Mouse (Mus musculus): ENCODE data around the gene Hdac1. TPM values are rescaled to one million over a fixed set of nuclear protein-coding genes. Genes with fewer than 3 reads are reported as not detected.

Hdac1 gene
- polyA plus RNA-seq, 1 experiment from 2014 or later = 234 TPM

GRCm38 (mm10) chr4:129518519-129518918, 24.0 kb downstream of the Hdac1 start:
- Histone ChIP-seq H3K27me3 (ENCODE audit: control insufficient read depth, insufficient read depth, low read length) (no peaks in the 10 kb centered on the region), H3K27ac (ENCODE audit: low read depth, low read length) (no peak overlapping the region), H3K4me1 (ENCODE audit: control insufficient read depth, insufficient read depth, low read length) (peaks cover 7% of the 10 kb centered on the region; the same call in 1 of the 2 replicates), H3K4me3 (ENCODE audit: low read depth, low read length) (no peak overlapping the region), H3K9ac (ENCODE audit: low read length) (no peak overlapping the region), H3K9me3 (ENCODE audit: control insufficient read depth, low read length) (no peaks in the 10 kb centered on the region), H3K36me3 (ENCODE audit: control insufficient read depth, insufficient read depth, low read length) (peaks cover 27% of the 10 kb centered on the region), H3K4me2 (no peak overlapping the region)
- DNase-seq (ENCODE audit: low spot score, missing footprints) = no peak
- ATAC-seq (ENCODE audit: low FRiP score) = no peak
- whole genome bisulfite sequencing = 88% methylated on average over 8 of the region's 8 CpGs

- H3K4me1 ChIP-seq (ENCODE audit: control insufficient read depth, insufficient read depth, low read length) = peaks cover 15% of the 10 kb centered on the region; the same call in 1 of the 2 replicates
- no peaks in the 10 kb centered on the region for H3K9me3 ChIP-seq (ENCODE audit: control insufficient read depth, low read length)
- H3K4me3 ChIP-seq (ENCODE audit: low read depth, low read length) = no peak overlapping the region
- no peak overlapping the region for H3K4me2 ChIP-seq
- 63% methylated on average over 2 of the region's 2 CpGs for WGBS
- no peaks in the 10 kb centered on the region for H3K27me3 ChIP-seq (ENCODE audit: control insufficient read depth, insufficient read depth, low read length)
- no peak overlapping the region for H3K27ac ChIP-seq (ENCODE audit: low read depth, low read length)
- DNase-seq (ENCODE audit: low spot score, missing footprints) (no peak), ATAC-seq (ENCODE audit: low FRiP score) (no peak)
- peaks cover 13% of the 10 kb centered on the region for H3K36me3 ChIP-seq (ENCODE audit: control insufficient read depth, insufficient read depth, low read length)
- H3K9ac ChIP-seq (ENCODE audit: low read length) = no peak overlapping the region
These were observed 25.6 kb downstream of the Hdac1 start for GRCm38 (mm10) chr4:129516925-129517324.

GRCm38 (mm10) chr4:129514300-129514898, 28.1 kb downstream of the Hdac1 start:
- peak overlapping the region; percentile 92 for H3K4me3 ChIP-seq (ENCODE audit: low read depth, low read length)
- peaks cover 30% of the 10 kb centered on the region for H3K4me1 ChIP-seq (ENCODE audit: control insufficient read depth, insufficient read depth, low read length)
- no peaks in the 10 kb centered on the region for H3K27me3 ChIP-seq (ENCODE audit: control insufficient read depth, insufficient read depth, low read length)
- peak; percentile 33 for ATAC-seq (ENCODE audit: low FRiP score)
- H3K4me2 ChIP-seq = peak overlapping the region; percentile 74
- peak; percentile 98 for DNase-seq (ENCODE audit: low spot score, missing footprints)
- H3K36me3 ChIP-seq (ENCODE audit: control insufficient read depth, insufficient read depth, low read length) = peaks cover 3% of the 10 kb centered on the region; the same call in 1 of the 2 replicates
- H3K9ac ChIP-seq (ENCODE audit: low read length) = peak overlapping the region; percentile 100
- peak overlapping the region; percentile 97 for H3K27ac ChIP-seq (ENCODE audit: low read depth, low read length)
- H3K9me3 ChIP-seq (ENCODE audit: control insufficient read depth, low read length) = no peaks in the 10 kb centered on the region
- under 1% methylated on average over 33 of the region's 35 CpGs for WGBS

- H3K27me3 ChIP-seq (ENCODE audit: control insufficient read depth, insufficient read depth, low read length) = no peaks in the 10 kb centered on the region
- ATAC-seq (ENCODE audit: low FRiP score) (peak; percentile 47), DNase-seq (ENCODE audit: low spot score, missing footprints) (no peak)
- H3K27ac ChIP-seq (ENCODE audit: low read depth, low read length) = peak overlapping the region; percentile 97
- peak overlapping the region; percentile 100 for H3K9ac ChIP-seq (ENCODE audit: low read length)
- peak overlapping the region; percentile 74 for H3K4me2 ChIP-seq
- WGBS = under 1% methylated on average over 42 of the region's 57 CpGs
- H3K4me3 ChIP-seq (ENCODE audit: low read depth, low read length) = peak overlapping the region; percentile 92
- peaks cover 3% of the 10 kb centered on the region; the same call in 1 of the 2 replicates for H3K36me3 ChIP-seq (ENCODE audit: control insufficient read depth, insufficient read depth, low read length)
- peaks cover 30% of the 10 kb centered on the region for H3K4me1 ChIP-seq (ENCODE audit: control insufficient read depth, insufficient read depth, low read length)
- H3K9me3 ChIP-seq (ENCODE audit: control insufficient read depth, low read length) = no peaks in the 10 kb centered on the region
These were observed 28.6 kb downstream of the Hdac1 start for GRCm38 (mm10) chr4:129513891-129514290.

- H3K9me3 ChIP-seq (ENCODE audit: control insufficient read depth, low read length) = no peaks in the 10 kb centered on the region
- peak within 1 kb of the TSS; percentile 74 for H3K4me2 ChIP-seq
- ATAC-seq (ENCODE audit: low FRiP score) (peak; percentile 87), DNase-seq (ENCODE audit: low spot score, missing footprints) (peak; percentile 99)
- no peaks in the 10 kb centered on the region; the same call in 1 of the 2 replicates for H3K36me3 ChIP-seq (ENCODE audit: control insufficient read depth, insufficient read depth, low read length)
- no peaks in the 10 kb centered on the region for H3K27me3 ChIP-seq (ENCODE audit: control insufficient read depth, insufficient read depth, low read length)
- 4% methylated on average over 47 of the region's 47 CpGs for WGBS
- peak within 1 kb of the TSS; percentile 100 for H3K9ac ChIP-seq (ENCODE audit: low read length)
- peak within 1 kb of the TSS; percentile 92 for H3K4me3 ChIP-seq (ENCODE audit: low read depth, low read length)
- H3K27ac ChIP-seq (ENCODE audit: low read depth, low read length) = peak within 1 kb of the TSS; percentile 97
- H3K4me1 ChIP-seq (ENCODE audit: control insufficient read depth, insufficient read depth, low read length) = peaks cover 30% of the 10 kb centered on the region
These were observed 29.3 kb downstream of the Hdac1 start, which contains the start of gene Marcksl1 for GRCm38 (mm10) chr4:129513086-129513767. Gene Marcksl1 (plus strand): TSS chr4:129513581.

- no peaks in the 10 kb centered on the region for H3K27me3 ChIP-seq (ENCODE audit: control insufficient read depth, insufficient read depth, low read length)
- peak overlapping the region; percentile 17; the same call in 1 of the 2 replicates for H3K4me2 ChIP-seq
- no peak overlapping the region for H3K4me3 ChIP-seq (ENCODE audit: low read depth, low read length)
- peak overlapping the region; percentile 33; the same call in 1 of the 2 replicates for H3K9ac ChIP-seq (ENCODE audit: low read length)
- no peak for DNase-seq (ENCODE audit: low spot score, missing footprints)
- no peaks in the 10 kb centered on the region for H3K36me3 ChIP-seq (ENCODE audit: control insufficient read depth, insufficient read depth, low read length)
- ATAC-seq (ENCODE audit: low FRiP score) = no peak
- no peaks in the 10 kb centered on the region for H3K9me3 ChIP-seq (ENCODE audit: control insufficient read depth, low read length)
- H3K27ac ChIP-seq (ENCODE audit: low read depth, low read length) = peak overlapping the region; percentile 71
- H3K4me1 ChIP-seq (ENCODE audit: control insufficient read depth, insufficient read depth, low read length) = peaks cover 30% of the 10 kb centered on the region
- WGBS = 19% methylated on average over 6 of the region's 6 CpGs
These were observed 31.0 kb downstream of the Hdac1 start for GRCm38 (mm10) chr4:129511413-129512096.

- H3K27me3 ChIP-seq (ENCODE audit: control insufficient read depth, insufficient read depth, low read length) = no peaks in the 10 kb centered on the region
These were observed 31.6 kb downstream of the Hdac1 start for GRCm38 (mm10) chr4:129510723-129511412.

GRCm38 (mm10) chr4:129509650-129510049, 32.9 kb downstream of the Hdac1 start:
- Histone ChIP-seq H3K27ac (ENCODE audit: low read depth, low read length) (no peak overlapping the region), H3K9ac (ENCODE audit: low read length) (no peak overlapping the region), H3K4me2 (no peak overlapping the region), H3K36me3 (ENCODE audit: control insufficient read depth, insufficient read depth, low read length) (no peaks in the 10 kb centered on the region), H3K27me3 (ENCODE audit: control insufficient read depth, insufficient read depth, low read length) (no peaks in the 10 kb centered on the region), H3K4me1 (ENCODE audit: control insufficient read depth, insufficient read depth, low read length) (peaks cover 24% of the 10 kb centered on the region), H3K9me3 (ENCODE audit: control insufficient read depth, low read length) (no peaks in the 10 kb centered on the region), H3K4me3 (ENCODE audit: low read depth, low read length) (no peak overlapping the region)
- 67% methylated on average over 3 of the region's 3 CpGs for WGBS
- DNase-seq (ENCODE audit: low spot score, missing footprints) (no peak), ATAC-seq (ENCODE audit: low FRiP score) (no peak)

More at GRCm38 (mm10) chr4:129510723-129511412, 31.6 kb downstream of the Hdac1 start:
- H3K4me2 ChIP-seq = no peak overlapping the region
- H3K36me3 ChIP-seq (ENCODE audit: control insufficient read depth, insufficient read depth, low read length) = no peaks in the 10 kb centered on the region
- peak overlapping the region; percentile 71 for H3K27ac ChIP-seq (ENCODE audit: low read depth, low read length)
- WGBS = 46% methylated on average over 6 of the region's 6 CpGs
- no peaks in the 10 kb centered on the region for H3K9me3 ChIP-seq (ENCODE audit: control insufficient read depth, low read length)
- ATAC-seq (ENCODE audit: low FRiP score) (no peak), DNase-seq (ENCODE audit: low spot score, missing footprints) (no peak)
- peaks cover 30% of the 10 kb centered on the region for H3K4me1 ChIP-seq (ENCODE audit: control insufficient read depth, insufficient read depth, low read length)
- H3K9ac ChIP-seq (ENCODE audit: low read length) = peak overlapping the region; percentile 24; the same call in 1 of the 2 replicates
- no peak overlapping the region for H3K4me3 ChIP-seq (ENCODE audit: low read depth, low read length)

Measured in midbrain, embryonic 11.5 days (tissue).